Mouse (Mus musculus): ENCODE measurements around the gene Spats2l.

- TF ChIP-seq CTCF (IDR thresholded peaks at IDR 0.05) (no peak), EP300 (IDR thresholded peaks at IDR 0.05) (no peak)
Observed at GRCm38 (mm10) chr1:57875109-57875508, 101.1 kb downstream of the Spats2l start.
